Mouse (Mus musculus) limb, embryonic 13.5 days (tissue): Measurements from ENCODE around the gene Tnfaip8l2. TPM values are rescaled to one million over a fixed set of nuclear protein-coding genes. Genes with fewer than 3 reads are reported as not detected.
"Not testable (repeated sequence)": the region's sequence is repeated elsewhere in the genome, so short reads cannot be mapped to it uniquely, and the experiment has no call there.

Source experiments
- ATAC-seq: fragments of 200-750 bp; cut with Nextera tagmentation; 2 replicates; pipeline ENCODE4 v1.8.0; 2017; ENCODE audit warnings: low read depth, moderate number of reproducible peaks, moderate TSS enrichment; ENCODE audit not compliant: low FRiP score
- H3K27ac ChIP-seq: fragments of 300-500 bp; sonication (generic); 2 replicates; pipeline ENCODE4 v1.5.1; 2015; ENCODE audit warnings: inconsistent platforms, mild to moderate bottlenecking, moderate library complexity
- H3K27me3 ChIP-seq: fragments of 300-500 bp; sonication (generic); 2 replicates; pipeline ENCODE4 v1.6.1; 2015; ENCODE audit warnings: mild to moderate bottlenecking, inconsistent platforms
- H3K36me3 ChIP-seq: fragments of 300-500 bp; sonication (generic); 2 replicates; pipeline ENCODE4 v1.6.1; 2015; ENCODE audit warnings: inconsistent platforms, mild to moderate bottlenecking, moderate library complexity
- H3K4me1 ChIP-seq: fragments of 300-500 bp; sonication (generic); 2 replicates; pipeline ENCODE4 v1.6.1; 2015; ENCODE audit warnings: inconsistent platforms
- H3K4me2 ChIP-seq: fragments of 300-500 bp; sonication (generic); replicated peaks from 2 replicates; pipeline ENCODE4 v1.6.1; 2015; ENCODE audit warnings: inconsistent platforms, mild to moderate bottlenecking, moderate library complexity
- H3K4me3 ChIP-seq: fragments of 300-500 bp; sonication (generic); 2 replicates; pipeline ENCODE4 v1.5.1; 2015; ENCODE audit warnings: moderate library complexity, mild to moderate bottlenecking, inconsistent platforms
- H3K9ac ChIP-seq: fragments of 300-500 bp; sonication (generic); 2 replicates; pipeline ENCODE4 v1.6.1; 2015; ENCODE audit warnings: mild to moderate bottlenecking, inconsistent platforms
- H3K9me3 ChIP-seq: fragments of 300-500 bp; sonication (generic); 2 replicates; pipeline ENCODE4 v1.6.1; 2016; ENCODE audit warnings: inconsistent platforms
- WGBS: fragments of 180-500 bp; shearing (Covaris S2); methylation state at CpG from one replicate; pipeline ENCODE4 v1.1.7; 2015; 5-methylcytosine and 5-hydroxymethylcytosine counted together
- polyA plus RNA-seq: library from polyadenylated mRNA; unstranded; fragments of >200 nt; fragmentation: Nextera tagmentation; extraction: Ambion mirVana; gene quantifications from 2 replicates; pipeline ENCODE4 v1.2.1, GENCODE M21; 2015

Gene Tnfaip8l2
- polyA plus RNA-seq, 1 experiment from 2014 or later = 2.6 TPM

DNA sequence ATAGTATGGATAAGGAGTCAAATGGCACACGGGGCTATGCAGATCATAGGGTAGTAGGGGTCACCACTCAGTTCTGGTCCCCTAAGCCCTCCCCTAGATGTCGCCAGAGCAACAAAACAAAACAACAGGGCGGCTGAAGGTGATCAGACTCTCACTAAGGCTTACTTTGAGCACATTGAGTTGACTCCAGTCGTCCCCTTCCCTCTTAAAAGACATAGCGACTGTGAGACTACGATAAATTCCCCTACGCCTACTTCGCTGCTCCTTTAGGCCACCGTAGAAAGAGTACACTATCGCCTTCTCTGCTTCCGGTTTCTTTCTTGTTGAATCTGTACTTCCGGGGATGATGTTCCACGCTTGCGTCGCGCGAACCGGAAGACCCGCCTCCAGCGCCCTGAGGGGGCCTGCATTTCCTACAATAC, 8.5 kb downstream of the Tnfaip8l2 start, which contains the start of the genes Scnm1 and Lysmd1:
Gene Scnm1, minus strand, starts transcription at position 332 of the 422 bp plus-strand sequence.
Gene Lysmd1, plus strand, starts transcription at position 409 of the 422 bp plus-strand sequence.
- under 1% methylated on average over 20 of the region's 20 CpGs for WGBS
- Histone ChIP-seq H3K27me3 (no peaks in the 10 kb centered on the region), H3K4me1 (peaks cover 22% of the 10 kb centered on the region), H3K9ac (peak within 1 kb of the TSS; percentile 83), H3K4me3 (peak within 1 kb of the TSS; percentile 66), H3K36me3 (peaks cover 37% of the 10 kb centered on the region), H3K9me3 (no peaks in the 10 kb centered on the region), H3K27ac (peak within 1 kb of the TSS; percentile 63; the same call in 1 of the 2 replicates), H3K4me2 (peak within 1 kb of the TSS; percentile 86)
- ATAC-seq = peak; percentile 94

DNA sequence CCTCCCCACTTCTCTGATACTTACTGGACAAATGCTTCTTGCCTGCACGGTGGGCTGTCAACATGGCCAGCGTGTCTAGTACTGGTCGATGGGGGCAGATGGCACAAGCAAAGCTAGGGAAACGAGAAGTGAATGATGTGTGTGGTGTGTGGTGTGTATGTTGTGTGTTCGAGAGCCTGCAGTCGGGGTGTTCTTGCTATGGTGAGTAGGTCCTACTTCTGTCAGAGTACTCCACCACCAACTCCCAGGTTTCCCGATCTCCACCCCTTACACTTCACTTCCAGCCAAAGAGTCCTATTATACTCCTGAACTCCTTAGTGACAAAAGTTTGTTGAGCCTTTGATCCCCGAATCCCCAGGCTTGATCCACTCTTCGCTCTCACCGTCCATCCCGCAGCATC, 9.0 kb downstream of the Tnfaip8l2 start:
- Histone ChIP-seq H3K9me3 (no peaks in the 10 kb centered on the region), H3K4me2 (peak overlapping the region; percentile 86), H3K27me3 (no peaks in the 10 kb centered on the region), H3K4me1 (peaks cover 22% of the 10 kb centered on the region), H3K36me3 (peaks cover 42% of the 10 kb centered on the region), H3K9ac (peak overlapping the region; percentile 83), H3K4me3 (peak overlapping the region; percentile 66), H3K27ac (peak overlapping the region; percentile 63; the same call in 1 of the 2 replicates)
- 55% methylated on average over 11 of the region's 11 CpGs for WGBS
- no peak for ATAC-seq

DNA sequence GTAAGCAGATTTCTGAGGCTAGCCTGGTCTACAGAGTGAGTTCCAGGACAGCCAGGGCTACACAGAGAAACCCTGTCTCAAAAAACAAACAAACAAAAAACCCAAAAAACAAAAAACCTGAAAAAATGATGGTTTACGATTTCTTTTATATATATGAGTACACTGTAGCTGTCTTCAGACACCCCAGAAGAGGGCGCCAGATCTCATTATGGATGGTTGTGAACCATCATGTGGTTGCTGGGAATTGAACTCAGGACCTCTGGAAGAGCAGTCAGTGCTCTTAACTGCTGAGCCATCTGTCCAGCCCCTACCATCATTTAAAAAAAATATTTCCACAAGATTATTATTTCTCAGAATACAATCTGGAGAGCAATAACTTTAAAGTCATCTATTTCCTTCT, 9.8 kb downstream of the Tnfaip8l2 start:
- not testable (repeated sequence) for H3K27ac ChIP-seq, H3K27me3 ChIP-seq, H3K9ac ChIP-seq, ATAC-seq, H3K9me3 ChIP-seq, H3K4me3 ChIP-seq
- Histone ChIP-seq H3K4me1 (peaks cover 22% of the 10 kb centered on the region), H3K4me2 (peak overlapping the region; percentile 86; the same call in 1 of the 2 replicates), H3K36me3 (peaks cover 38% of the 10 kb centered on the region)
- WGBS = 88% methylated on average over 2 of the region's 2 CpGs

DNA sequence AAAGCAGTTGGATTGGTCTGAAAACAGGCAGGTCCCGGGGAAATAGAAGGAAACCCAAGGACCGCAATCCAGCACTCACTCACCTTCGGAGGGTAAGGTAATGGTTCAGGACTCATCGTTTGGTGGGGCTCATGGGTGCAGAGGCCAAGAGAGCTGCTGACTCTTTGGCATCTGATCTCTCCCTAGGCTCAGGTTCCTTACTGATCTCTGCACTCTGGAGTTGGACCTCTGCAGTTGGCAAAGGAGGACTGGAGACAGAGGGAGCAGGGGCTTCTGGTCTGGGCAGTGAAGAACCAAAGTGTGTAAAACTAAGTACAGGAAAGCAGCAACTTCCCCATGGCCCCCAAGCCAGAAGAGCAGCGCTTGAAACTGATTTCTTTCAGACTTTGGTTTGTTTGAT, 12.1 kb downstream of the Tnfaip8l2 start:
- H3K4me2 ChIP-seq = no peak overlapping the region
- no peaks in the 10 kb centered on the region for H3K9me3 ChIP-seq
- no peak overlapping the region for H3K27ac ChIP-seq
- H3K27me3 ChIP-seq = no peaks in the 10 kb centered on the region
- 82% methylated on average over 5 of the region's 5 CpGs for WGBS
- H3K4me3 ChIP-seq = no peak overlapping the region
- H3K36me3 ChIP-seq = peaks cover 38% of the 10 kb centered on the region
- no peak for ATAC-seq
- peaks cover 13% of the 10 kb centered on the region for H3K4me1 ChIP-seq
- H3K9ac ChIP-seq = 0 out of 2 replicates have a peak overlapping the region, but pooled peaks have one; percentile 26

DNA sequence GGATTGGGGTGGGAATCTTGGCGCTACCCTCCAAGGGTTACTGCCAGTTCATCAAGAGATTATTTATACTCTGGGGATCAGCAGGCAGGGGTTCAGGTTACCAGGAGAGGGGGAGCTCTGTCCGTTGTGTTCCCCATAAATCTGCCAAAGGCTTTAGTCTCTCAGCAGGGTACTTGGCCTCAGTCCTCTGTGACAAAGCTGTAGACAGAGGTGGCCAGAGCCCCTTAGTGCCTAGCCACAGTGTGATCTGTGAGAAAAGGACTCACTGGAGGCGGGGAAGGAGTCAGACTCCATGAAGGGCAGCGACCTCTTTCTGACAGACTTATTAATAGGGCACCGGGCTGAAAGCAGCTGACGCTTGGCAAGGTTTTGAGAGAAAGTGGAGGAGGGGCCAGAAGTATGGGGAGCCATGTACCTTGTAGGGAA, 12.9 kb downstream of the Tnfaip8l2 start:
- Histone ChIP-seq H3K4me1 (peaks cover 19% of the 10 kb centered on the region), H3K4me3 (no peak overlapping the region), H3K4me2 (no peak overlapping the region), H3K9ac (no peak overlapping the region; the same call in 1 of the 2 replicates), H3K36me3 (peaks cover 38% of the 10 kb centered on the region), H3K27ac (no peak overlapping the region), H3K9me3 (no peaks in the 10 kb centered on the region), H3K27me3 (no peaks in the 10 kb centered on the region)
- 34% methylated on average over 6 of the region's 6 CpGs for WGBS
- no peak for ATAC-seq

DNA sequence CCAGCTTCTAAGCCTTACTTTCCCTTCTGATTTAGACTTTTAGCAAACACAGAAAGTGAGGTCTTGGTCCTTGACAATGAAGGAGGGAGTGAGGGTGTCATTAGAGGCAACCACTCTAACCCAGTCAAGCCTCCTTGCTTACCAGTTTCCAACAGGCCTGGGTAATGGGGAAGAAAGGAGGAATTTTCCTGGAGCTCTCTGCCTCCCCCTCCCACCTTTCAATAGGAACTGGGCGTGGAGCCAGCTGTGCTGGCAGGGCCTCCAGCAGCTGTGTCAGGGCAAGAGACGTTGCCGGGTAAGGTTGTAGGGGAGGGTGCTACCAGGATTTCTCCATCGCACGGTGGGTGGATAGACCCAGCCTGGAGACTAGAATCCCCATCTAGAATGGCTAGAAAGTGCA, 17.2 kb downstream of the Tnfaip8l2 start:
- Histone ChIP-seq H3K27me3 (no peaks in the 10 kb centered on the region), H3K36me3 (peaks cover 54% of the 10 kb centered on the region), H3K9me3 (no peaks in the 10 kb centered on the region), H3K4me2 (peak overlapping the region; percentile 19; the same call in 1 of the 2 replicates), H3K9ac (no peak overlapping the region), H3K27ac (peak overlapping the region; percentile 77; the same call in 1 of the 2 replicates), H3K4me3 (no peak overlapping the region), H3K4me1 (peaks cover 15% of the 10 kb centered on the region)
- ATAC-seq = peak; percentile 55; the same call in 1 of the 2 replicates
- WGBS = 17% methylated on average over 5 of the region's 5 CpGs

DNA sequence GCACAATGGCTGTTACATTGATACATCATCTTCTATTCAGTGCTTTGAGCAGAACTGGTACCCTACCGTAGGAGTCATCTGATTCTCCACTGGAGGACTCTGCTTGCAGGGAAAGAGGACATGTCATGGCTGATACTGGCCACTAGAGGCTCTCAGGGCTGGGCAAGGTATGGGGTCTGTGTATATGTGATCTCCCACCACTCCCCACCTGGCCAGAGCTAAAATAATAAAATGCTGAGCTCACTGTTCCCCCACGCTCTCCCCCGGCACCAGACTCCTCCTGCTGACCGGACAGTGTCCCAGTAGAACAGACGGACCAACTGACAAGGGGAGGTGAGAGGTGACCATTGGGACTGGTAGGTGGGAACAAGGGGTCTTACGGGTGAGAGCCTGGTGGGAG, 17.9 kb downstream of the Tnfaip8l2 start, which contains the start of gene Tmod4:
Gene Tmod4, plus strand, starts transcription at position 231 of the 400 bp plus-strand sequence.
- peaks cover 15% of the 10 kb centered on the region for H3K4me1 ChIP-seq
- no peaks in the 10 kb centered on the region for H3K9me3 ChIP-seq
- peaks cover 55% of the 10 kb centered on the region for H3K36me3 ChIP-seq
- H3K27me3 ChIP-seq = no peaks in the 10 kb centered on the region
- peak within 1 kb of the TSS; percentile 19; the same call in 1 of the 2 replicates for H3K4me2 ChIP-seq
- peak within 1 kb of the TSS; percentile 77; the same call in 1 of the 2 replicates for H3K27ac ChIP-seq
- H3K4me3 ChIP-seq = no peak within 1 kb of the TSS
- peak; percentile 49; the same call in 1 of the 2 replicates for ATAC-seq
- WGBS = 37% methylated on average over 6 of the region's 6 CpGs
- peak within 1 kb of the TSS; percentile 43; the same call in 1 of the 2 replicates for H3K9ac ChIP-seq

DNA sequence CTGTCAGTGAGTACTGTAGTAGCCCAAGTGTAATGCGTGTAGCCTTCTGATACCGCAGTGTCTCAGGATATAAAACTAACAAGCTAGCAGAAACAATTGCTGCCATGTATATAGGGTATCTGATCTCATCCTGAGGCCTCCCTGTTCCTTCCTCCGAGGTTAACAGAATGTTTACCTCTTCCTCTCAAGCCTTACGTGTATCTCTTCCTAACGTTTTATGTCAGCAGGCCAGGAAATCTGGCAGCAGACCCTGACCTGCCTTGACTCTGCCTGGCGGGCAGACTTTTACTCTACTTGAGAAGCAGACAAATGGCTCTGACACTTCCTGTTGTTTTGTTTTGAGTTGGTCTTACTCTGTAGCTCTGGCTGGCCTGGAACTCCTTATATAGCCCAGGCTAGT, 20.6 kb downstream of the Tnfaip8l2 start:
- WGBS = 74% methylated on average over 6 of the region's 6 CpGs
- Histone ChIP-seq H3K4me3 (no peak overlapping the region), H3K9me3 (no peaks in the 10 kb centered on the region), H3K36me3 (peaks cover 70% of the 10 kb centered on the region), H3K9ac (no peak overlapping the region), H3K4me1 (peaks cover 15% of the 10 kb centered on the region), H3K4me2 (no peak overlapping the region), H3K27me3 (no peaks in the 10 kb centered on the region), H3K27ac (peak overlapping the region; percentile 56; the same call in 1 of the 2 replicates)
- ATAC-seq = no peak

DNA sequence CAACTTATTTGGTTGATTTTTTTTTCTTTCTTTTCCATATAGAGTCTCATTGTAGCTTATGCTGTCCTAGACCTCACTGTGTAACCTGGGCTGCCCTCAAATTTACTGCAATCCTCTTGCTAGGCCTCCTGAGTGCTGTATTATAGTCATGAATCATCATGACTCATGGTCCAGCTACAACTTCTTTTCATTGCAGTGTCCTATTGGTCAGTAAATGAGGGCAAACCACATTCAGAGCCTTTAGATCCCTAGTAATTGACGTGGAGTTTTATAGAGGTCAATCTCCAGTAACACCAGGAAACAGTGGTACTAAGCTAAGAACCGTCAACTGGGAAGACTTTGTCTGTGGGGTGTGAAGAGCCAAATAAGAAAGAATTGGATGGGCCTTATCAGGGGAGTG, 24.4 kb downstream of the Tnfaip8l2 start:
- Histone ChIP-seq H3K9ac (no peak overlapping the region), H3K27ac (no peak overlapping the region), H3K4me2 (no peak overlapping the region), H3K36me3 (peaks cover 86% of the 10 kb centered on the region), H3K27me3 (no peaks in the 10 kb centered on the region), H3K9me3 (no peaks in the 10 kb centered on the region), H3K4me1 (peaks cover 1% of the 10 kb centered on the region), H3K4me3 (no peak overlapping the region)
- WGBS = 73% methylated on average over 2 of the region's 2 CpGs
- ATAC-seq = no peak

DNA sequence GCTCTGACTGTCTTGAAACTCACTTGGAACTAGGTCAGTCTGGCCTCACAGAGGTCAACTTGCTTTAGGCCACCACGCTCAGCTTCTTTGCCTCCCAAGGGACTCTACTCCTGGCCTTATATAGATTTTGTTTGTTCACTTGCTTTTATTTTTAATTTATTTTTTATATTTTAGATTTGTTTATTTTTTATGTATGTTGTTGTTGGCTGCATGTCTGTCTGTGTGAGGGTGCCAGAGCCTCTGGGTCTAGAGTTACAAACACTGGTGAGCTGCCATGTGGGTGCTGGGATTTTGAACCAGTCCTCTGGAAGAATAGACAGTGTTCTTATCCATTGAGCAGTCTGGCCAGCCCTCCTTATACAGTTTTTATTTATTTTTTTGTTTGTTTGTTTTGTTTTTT, 29.4 kb downstream of the Tnfaip8l2 start:
- WGBS = 89% methylated on average over 1 of the region's 1 CpGs
- H3K4me1 ChIP-seq = peaks cover 11% of the 10 kb centered on the region
- ATAC-seq = no peak
- H3K9me3 ChIP-seq = no peaks in the 10 kb centered on the region
- H3K27ac ChIP-seq = no peak overlapping the region
- H3K4me2 ChIP-seq = peak overlapping the region; percentile 59
- H3K9ac ChIP-seq = no peak overlapping the region
- peaks cover 36% of the 10 kb centered on the region for H3K36me3 ChIP-seq
- peak overlapping the region; percentile 72; the same call in 1 of the 2 replicates for H3K4me3 ChIP-seq
- no peaks in the 10 kb centered on the region for H3K27me3 ChIP-seq

DNA sequence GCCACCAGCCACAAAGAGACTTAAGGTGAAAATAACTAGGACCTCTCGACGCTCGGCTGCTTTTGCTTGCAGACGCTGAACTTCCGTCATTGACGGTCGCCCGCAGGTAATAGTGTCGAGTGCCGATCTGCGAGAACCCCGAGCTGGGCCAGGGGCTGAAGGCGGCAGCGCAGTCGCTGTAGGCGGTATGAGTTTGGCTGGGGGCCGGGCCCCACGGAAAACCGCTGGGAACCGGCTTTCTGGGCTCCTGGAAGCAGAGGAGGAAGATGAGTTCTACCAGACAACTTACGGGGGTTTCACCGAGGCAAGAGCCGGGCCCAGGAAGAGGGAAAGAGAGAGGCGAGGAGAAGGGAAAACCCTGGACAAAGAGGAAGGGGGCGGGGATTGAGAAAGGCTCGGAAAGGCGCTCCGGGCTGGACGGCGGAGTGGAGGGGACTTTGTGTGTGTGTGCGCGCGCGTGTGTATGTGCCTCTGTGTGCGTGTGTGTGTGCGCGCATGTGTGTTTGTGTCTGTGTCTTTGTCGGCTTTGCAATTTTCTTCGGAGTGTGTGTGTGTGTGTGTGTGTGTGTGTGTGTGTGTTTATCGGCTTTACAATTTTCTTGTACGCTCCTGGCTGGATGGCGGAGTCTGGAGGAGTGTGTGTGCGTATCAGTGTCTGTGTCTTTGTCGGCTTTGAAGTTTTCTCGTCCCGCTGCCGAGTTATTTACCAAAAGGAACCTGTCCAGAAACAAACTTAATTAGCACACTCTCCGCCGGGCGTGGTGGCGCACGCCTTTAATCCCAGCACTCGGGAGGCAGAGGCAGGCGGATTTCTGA, 31.0 kb downstream of the Tnfaip8l2 start, which contains the start of gene Vps72:
Gene Vps72, plus strand, starts transcription at position 112 of the 816 bp plus-strand sequence.
- H3K27ac ChIP-seq = peak within 1 kb of the TSS; percentile 98
- no peaks in the 10 kb centered on the region for H3K27me3 ChIP-seq
- peaks cover 11% of the 10 kb centered on the region for H3K4me1 ChIP-seq
- under 1% methylated on average over 53 of the region's 54 CpGs for WGBS
- H3K4me3 ChIP-seq = peak within 1 kb of the TSS; percentile 72
- peaks cover 22% of the 10 kb centered on the region for H3K36me3 ChIP-seq
- H3K4me2 ChIP-seq = peak within 1 kb of the TSS; percentile 59
- peak within 1 kb of the TSS; percentile 90 for H3K9ac ChIP-seq
- peak; percentile 64 for ATAC-seq
- no peaks in the 10 kb centered on the region for H3K9me3 ChIP-seq

DNA sequence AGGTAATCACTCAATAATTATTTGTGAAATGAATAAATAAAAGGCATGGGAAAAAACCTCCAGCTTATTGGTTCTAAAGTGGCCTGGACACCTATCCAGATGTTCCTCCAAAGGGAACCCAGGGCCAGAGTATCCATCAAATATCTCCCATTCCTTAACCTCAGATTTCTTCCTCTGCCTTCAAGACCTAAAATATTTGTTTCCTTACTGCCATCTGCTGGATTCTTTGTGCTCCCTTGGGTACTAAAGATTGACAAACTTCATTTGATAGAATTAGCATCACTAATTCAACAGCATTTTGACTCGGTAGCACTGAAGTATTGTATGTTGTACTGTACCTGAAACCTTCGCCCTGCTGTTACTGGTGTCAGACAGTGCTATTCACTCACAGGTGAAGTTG, 34.3 kb downstream of the Tnfaip8l2 start:
- no peaks in the 10 kb centered on the region for H3K27me3 ChIP-seq
- no peaks in the 10 kb centered on the region for H3K9me3 ChIP-seq
- H3K36me3 ChIP-seq = no peaks in the 10 kb centered on the region
- no peak overlapping the region for H3K9ac ChIP-seq
- WGBS = 62% methylated on average over 2 of the region's 2 CpGs
- H3K4me1 ChIP-seq = peaks cover 21% of the 10 kb centered on the region
- no peak for ATAC-seq
- H3K27ac ChIP-seq = no peak overlapping the region
- H3K4me3 ChIP-seq = no peak overlapping the region
- no peak overlapping the region for H3K4me2 ChIP-seq
